Mouse (Mus musculus): ENCODE measurements around the gene Supt6.

DNA sequence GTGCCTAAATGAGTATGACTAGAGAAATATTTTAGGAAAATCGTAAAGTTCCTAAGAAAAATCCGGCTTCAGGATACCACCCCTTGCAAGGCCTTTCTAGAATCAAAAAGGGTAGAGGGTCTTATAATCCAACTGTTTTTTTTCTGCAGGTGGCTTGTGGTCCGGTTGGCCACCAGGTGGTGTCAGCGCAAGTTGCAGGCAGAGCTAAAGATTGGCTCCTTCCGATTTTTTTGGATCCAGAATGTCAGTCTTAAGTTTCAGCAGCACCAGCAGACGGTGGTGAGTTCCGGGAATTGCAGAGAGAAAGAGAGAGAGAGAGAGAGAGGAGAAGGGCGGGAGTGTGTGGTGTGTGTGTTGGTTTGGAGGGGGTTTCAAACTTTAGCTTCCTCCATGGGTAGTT is 16.8 kb upstream of the Supt6 start:
- TF ChIP-seq POLR2A (IDR thresholded peaks at IDR 0.05; ENCODE audit: control insufficient read depth in 1 of 2, insufficient read depth in 1 of 2, low read depth in 1 of 2, low read length in 2 of 2, poor library complexity in 1 of 2) (no peak), USF2 (IDR thresholded peaks at IDR 0.05; ENCODE audit: borderline replicate concordance in 1 of 2, insufficient read depth in 1 of 2, low read depth in 1 of 2, low read length in 2 of 2) (no peak), ZC3H11A (IDR thresholded peaks at IDR 0.05; ENCODE audit: low read depth, low read length) (peak; percentile 9; the same call in 1 of the 2 replicates), CTCF (IDR thresholded peaks at IDR 0.05 in 2 of 3, conservative IDR thresholded peaks at IDR 0.05 in 1 of 3; ENCODE audit: control insufficient read depth in 1 of 3, insufficient read depth in 1 of 3, low read depth in 2 of 3, low read length in 3 of 3, poor library complexity in 1 of 3, severe bottlenecking in 1 of 3) (peak; percentile 68 to 82 (median 82)), POLR2AphosphoS2 (IDR thresholded peaks at IDR 0.05; ENCODE audit: low read length) (no peak), BHLHE40 (IDR thresholded peaks at IDR 0.05; ENCODE audit: borderline replicate concordance, low read depth, low read length) (no peak), MAX (IDR thresholded peaks at IDR 0.05; ENCODE audit: low read length) (no peak), EP300 (IDR thresholded peaks at IDR 0.05; ENCODE audit: low read depth in 1 of 2, low read length in 2 of 2) (no peak), UBTF (IDR thresholded peaks at IDR 0.05; ENCODE audit: borderline replicate concordance, insufficient read depth, low read depth, low read length) (no peak), SIN3A (IDR thresholded peaks at IDR 0.05; ENCODE audit: low read length) (peak; percentile 75)
